Mouse (Mus musculus): ENCODE measurements around the gene 5330417C22Rik.
"Not testable (repeated sequence)": the region's sequence is repeated elsewhere in the genome, so short reads cannot be mapped to it uniquely, and the experiment has no call there.

DNA sequence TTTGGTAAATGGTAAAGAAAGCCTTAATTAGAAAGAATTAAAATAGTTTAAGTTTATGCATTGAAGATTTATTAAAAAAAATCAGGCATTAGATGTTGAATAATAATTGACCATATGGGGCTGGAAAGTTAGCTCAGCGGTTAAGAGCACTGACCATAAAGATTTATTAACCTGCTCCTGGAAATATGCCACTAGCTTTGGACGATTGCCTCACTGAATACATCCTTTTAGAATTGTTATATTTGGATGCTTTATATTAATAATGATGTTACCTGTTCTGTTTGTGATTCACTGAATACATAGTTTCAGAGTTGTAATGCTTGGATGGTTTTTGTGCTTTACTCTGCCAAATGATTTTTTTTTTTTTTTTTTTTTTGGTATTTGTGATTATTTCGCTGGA, 34.9 kb downstream of the 5330417C22Rik start:
- TF ChIP-seq CTCF (IDR thresholded peaks at IDR 0.05; ENCODE audit: borderline replicate concordance, insufficient read depth, low read length); POLR2A (IDR thresholded peaks at IDR 0.05; ENCODE audit: low read depth, low read length): not testable (repeated sequence)
